23 mouse cellular contexts compared by ENCODE assay signal in the genomic region with DNA sequence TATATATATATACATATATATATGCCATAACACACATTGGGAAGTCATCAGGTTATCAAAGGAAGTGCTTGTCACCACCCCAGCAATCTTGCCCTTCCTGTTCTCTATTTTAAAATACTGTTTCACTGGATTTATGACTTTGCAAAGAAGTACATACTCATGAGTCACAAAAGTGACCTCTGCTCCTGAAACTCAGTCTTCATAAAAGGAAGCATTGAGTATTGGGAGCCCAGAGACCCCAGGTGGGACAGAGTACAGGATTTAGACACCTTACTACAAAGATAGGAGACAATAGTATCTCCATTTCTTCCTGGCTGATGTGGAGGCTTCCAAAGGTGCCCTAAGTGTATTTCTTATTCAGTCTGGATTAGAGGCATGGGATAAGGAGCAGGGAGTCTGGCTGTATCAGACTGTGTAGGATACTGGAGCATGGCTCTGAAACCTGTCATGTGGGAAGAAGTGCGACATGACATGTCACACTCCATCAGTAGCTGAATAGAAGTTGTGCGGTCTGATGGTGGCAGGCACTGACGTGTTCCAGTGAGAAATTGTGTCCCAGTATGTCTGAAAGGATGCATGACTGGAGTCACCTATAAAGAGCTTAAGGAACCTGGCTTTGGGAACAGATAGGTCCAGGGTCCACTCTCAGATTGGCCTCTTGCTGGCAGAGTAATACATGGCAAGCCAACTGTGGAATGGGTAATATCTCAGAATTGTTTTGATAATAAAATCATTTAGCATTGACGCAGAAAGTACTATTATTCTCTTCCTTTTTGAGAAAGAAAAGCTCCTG.
"Had no signal": no experiment of that assay in that cellular context is flagged by ENCODE, and none has a peak within 500 bp of the region (broad histone marks: within the 10 kb centered on the region; RNA-seq: fewer than 3 reads in every experiment).

No protein-coding gene starts in this region.

- H3K4me1 ChIP-seq: liver, embryonic 12.5 days; liver, embryonic 15.5 days had no signal

- H3K4me2 ChIP-seq: limb, embryonic 13.5 days; liver, embryonic 12.5 days; liver, embryonic 15.5 days; midbrain, embryonic 12.5 days; midbrain, embryonic 15.5 days; neural tube, embryonic 12.5 days; neural tube, embryonic 15.5 days had no signal

- H3K36me3 ChIP-seq: limb, embryonic 10.5 days; limb, embryonic 13.5 days; liver, embryonic 12.5 days; liver, embryonic 15.5 days; midbrain, embryonic 12.5 days; midbrain, embryonic 15.5 days; neural tube, embryonic 12.5 days; neural tube, embryonic 15.5 days had no signal

- H3K9ac ChIP-seq: limb, embryonic 13.5 days; liver, embryonic 12.5 days; liver, embryonic 15.5 days; midbrain, embryonic 12.5 days; midbrain, embryonic 15.5 days; neural tube, embryonic 12.5 days; neural tube, embryonic 15.5 days had no signal

- H3K9me3 ChIP-seq: limb, embryonic 10.5 days; limb, embryonic 13.5 days; liver, embryonic 12.5 days; liver, embryonic 15.5 days; midbrain, embryonic 12.5 days; midbrain, embryonic 15.5 days; neural tube, embryonic 12.5 days; neural tube, embryonic 15.5 days had no signal

- ATAC-seq: liver, embryonic 12.5 days; lung, postnatal 0 days; midbrain, embryonic 15.5 days had no signal

- H3K4me3 ChIP-seq: layer of hippocampus, adult 2 months; limb, embryonic 10.5 days; limb, embryonic 13.5 days; liver, embryonic 12.5 days; liver, embryonic 15.5 days; midbrain, embryonic 12.5 days; midbrain, embryonic 15.5 days; neural tube, embryonic 12.5 days; neural tube, embryonic 15.5 days had no signal

- H3K27me3 ChIP-seq: limb, embryonic 13.5 days; liver, embryonic 12.5 days; liver, embryonic 15.5 days; midbrain, embryonic 12.5 days; midbrain, embryonic 15.5 days; neural tube, embryonic 12.5 days; neural tube, embryonic 15.5 days had no signal

- H3K27ac ChIP-seq: kidney, postnatal 0 days; layer of hippocampus, adult 2 months; limb, embryonic 10.5 days; limb, embryonic 13.5 days; liver, embryonic 12.5 days; liver, embryonic 15.5 days; macrophage; midbrain, embryonic 12.5 days; midbrain, embryonic 15.5 days; neural tube, embryonic 12.5 days; neural tube, embryonic 15.5 days; stomach, postnatal 0 days had no signal

- DNase-seq: kidney, postnatal 25 days; layer of hippocampus, adult 9-11 months; liver; lung, adult 2 months; right cerebral cortex, adult 18-20 months; right cerebral cortex, postnatal 14 days; right cerebral cortex, postnatal 4 days; thymus, adult 2 months; thymus, postnatal 14 days; thymus, postnatal 4 days had no signal
